Mouse (Mus musculus) midbrain, embryonic 15.5 days (tissue): Measurements from ENCODE around the gene Rel. TPM values are rescaled to one million over a fixed set of nuclear protein-coding genes. Genes with fewer than 3 reads are reported as not detected.

Experiments
- ATAC-seq: fragments of 200-750 bp; cut with Nextera tagmentation; replicated peaks from 2 replicates; pipeline ENCODE4 v1.8.0; 2017; ENCODE audit warnings: moderate TSS enrichment
- H3K27ac ChIP-seq: fragments of 300-500 bp; sonication (generic); 2 replicates; pipeline ENCODE4 v1.5.1; 2015; ENCODE audit warnings: mild to moderate bottlenecking, inconsistent platforms
- H3K27me3 ChIP-seq: fragments of 300-500 bp; sonication (generic); replicated peaks from 2 replicates; pipeline ENCODE4 v1.6.1; 2015; ENCODE audit warnings: inconsistent platforms
- H3K36me3 ChIP-seq: fragments of 300-500 bp; sonication (generic); replicated peaks from 2 replicates; pipeline ENCODE4 v1.6.1; 2015; ENCODE audit warnings: inconsistent platforms
- H3K4me1 ChIP-seq: fragments of 300-500 bp; sonication (generic); 2 replicates; pipeline ENCODE4 v1.6.1; 2015; ENCODE audit warnings: inconsistent platforms
- H3K4me2 ChIP-seq: fragments of 300-500 bp; sonication (generic); 2 replicates; pipeline ENCODE4 v1.6.1; 2015; ENCODE audit warnings: inconsistent platforms, mild to moderate bottlenecking, moderate library complexity
- H3K4me3 ChIP-seq: fragments of 300-500 bp; sonication (generic); 2 replicates; pipeline ENCODE4 v1.5.1; 2015; ENCODE audit warnings: mild to moderate bottlenecking, inconsistent platforms
- H3K9ac ChIP-seq: fragments of 300-500 bp; sonication (generic); 2 replicates; pipeline ENCODE4 v1.6.1; 2015; ENCODE audit warnings: mild to moderate bottlenecking, inconsistent platforms
- H3K9me3 ChIP-seq: fragments of 300-500 bp; sonication (generic); 2 replicates; pipeline ENCODE4 v1.6.1; 2016; ENCODE audit warnings: inconsistent platforms
- WGBS: fragments of 180-500 bp; shearing (Covaris S2); methylation state at CpG from one replicate; pipeline ENCODE4 v1.1.7; 2015; ENCODE audit warnings: mixed read lengths; 5-methylcytosine and 5-hydroxymethylcytosine counted together
- polyA plus RNA-seq: library from polyadenylated mRNA; unstranded; fragments of >200 nt; fragmentation: Nextera tagmentation; extraction: Ambion mirVana; gene quantifications from 2 replicates; pipeline ENCODE4 v1.2.1, GENCODE M21; 2015

Gene Rel
- polyA plus RNA-seq, 1 experiment from 2014 or later = 0.37 TPM

DNA sequence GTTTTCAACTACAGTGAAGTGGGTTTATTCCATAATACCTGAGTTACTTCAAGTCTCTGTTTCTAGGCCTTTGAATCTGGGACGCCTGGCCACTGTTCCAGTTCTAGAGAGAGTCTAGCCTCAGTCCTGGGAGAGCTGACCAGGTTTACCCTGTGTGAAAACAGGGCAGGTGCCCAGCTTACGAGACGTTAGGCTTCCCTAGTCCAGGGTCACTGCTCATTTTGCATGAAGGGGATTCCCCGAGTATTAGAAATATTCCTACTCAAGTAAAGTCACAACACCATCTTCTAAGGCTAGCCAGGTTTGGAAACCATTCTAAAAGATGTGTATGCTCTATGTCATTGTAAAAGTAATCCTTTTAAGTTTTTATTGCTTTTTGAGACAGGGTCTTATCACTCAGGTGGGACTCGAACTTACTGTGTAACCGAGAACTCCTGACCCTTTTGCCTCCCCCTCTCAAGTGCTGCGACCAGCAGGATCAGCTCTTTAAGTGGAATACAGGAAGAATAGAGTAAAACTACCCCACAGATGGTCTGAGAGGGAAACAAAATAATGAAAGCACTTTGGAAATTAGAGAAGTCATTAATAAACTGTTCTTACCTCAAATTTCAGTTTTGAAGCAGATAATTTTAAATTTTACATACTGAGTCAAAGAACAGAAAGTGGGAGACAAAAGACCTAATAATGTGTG lies 66.0 kb downstream of the Rel start:
- Histone ChIP-seq H3K4me1 (no peaks in the 10 kb centered on the region), H3K4me2 (no peak overlapping the region), H3K27ac (no peak overlapping the region), H3K4me3 (no peak overlapping the region), H3K9me3 (no peaks in the 10 kb centered on the region), H3K27me3 (no peaks in the 10 kb centered on the region), H3K36me3 (peaks cover 17% of the 10 kb centered on the region; the same call in 1 of the 2 replicates), H3K9ac (no peak overlapping the region)
- WGBS = 89% methylated on average over 7 of the region's 7 CpGs
- no peak for ATAC-seq

GRCm38 (mm10) chr11:23701831-23702230 lies 68.9 kb downstream of the Rel start:
- H3K9ac ChIP-seq = no peak overlapping the region
- no peaks in the 10 kb centered on the region for H3K27me3 ChIP-seq
- ATAC-seq = no peak
- H3K27ac ChIP-seq = no peak overlapping the region
- H3K36me3 ChIP-seq = 0 out of 2 replicates have a peak, but pooled peaks cover 5% of the 10 kb centered on the region
- no peaks in the 10 kb centered on the region for H3K4me1 ChIP-seq
- H3K9me3 ChIP-seq = no peaks in the 10 kb centered on the region
- H3K4me2 ChIP-seq = no peak overlapping the region
- WGBS = 95% methylated on average over 3 of the region's 3 CpGs
- no peak overlapping the region for H3K4me3 ChIP-seq

GRCm38 (mm10) chr11:23699414-23700095 lies 71.2 kb downstream of the Rel start:
- Histone ChIP-seq H3K4me3 (no peak overlapping the region), H3K4me2 (no peak overlapping the region), H3K27ac (no peak overlapping the region), H3K9ac (no peak overlapping the region), H3K4me1 (no peaks in the 10 kb centered on the region), H3K36me3 (0 out of 2 replicates have a peak, but pooled peaks cover 1% of the 10 kb centered on the region), H3K27me3 (no peaks in the 10 kb centered on the region), H3K9me3 (no peaks in the 10 kb centered on the region)
- WGBS = 87% methylated on average over 3 of the region's 3 CpGs
- ATAC-seq = no peak

- Histone ChIP-seq H3K9me3 (no peaks in the 10 kb centered on the region), H3K27ac (no peak overlapping the region), H3K4me3 (no peak overlapping the region), H3K4me2 (no peak overlapping the region), H3K27me3 (no peaks in the 10 kb centered on the region), H3K4me1 (no peaks in the 10 kb centered on the region), H3K9ac (no peak overlapping the region), H3K36me3 (no peaks in the 10 kb centered on the region)
- no peak for ATAC-seq
- WGBS = 72% methylated on average over 2 of the region's 2 CpGs
Observed at GRCm38 (mm10) chr11:23698526-23698925, 72.2 kb downstream of the Rel start.

GRCm38 (mm10) chr11:23695847-23696246 lies 74.9 kb downstream of the Rel start:
- H3K36me3 ChIP-seq = no peaks in the 10 kb centered on the region
- no peaks in the 10 kb centered on the region for H3K27me3 ChIP-seq
- H3K4me1 ChIP-seq = no peaks in the 10 kb centered on the region
- H3K4me2 ChIP-seq = no peak overlapping the region
- no peak for ATAC-seq
- H3K4me3 ChIP-seq = no peak overlapping the region
- no peak overlapping the region for H3K9ac ChIP-seq
- H3K27ac ChIP-seq = no peak overlapping the region
- H3K9me3 ChIP-seq = no peaks in the 10 kb centered on the region

GRCm38 (mm10) chr11:23693286-23693685 lies 77.5 kb downstream of the Rel start:
- WGBS = 96% methylated on average over 2 of the region's 2 CpGs
- Histone ChIP-seq H3K4me2 (no peak overlapping the region), H3K36me3 (no peaks in the 10 kb centered on the region), H3K27ac (no peak overlapping the region), H3K4me3 (no peak overlapping the region), H3K9ac (no peak overlapping the region), H3K27me3 (no peaks in the 10 kb centered on the region), H3K9me3 (no peaks in the 10 kb centered on the region), H3K4me1 (no peaks in the 10 kb centered on the region)
- no peak for ATAC-seq

DNA sequence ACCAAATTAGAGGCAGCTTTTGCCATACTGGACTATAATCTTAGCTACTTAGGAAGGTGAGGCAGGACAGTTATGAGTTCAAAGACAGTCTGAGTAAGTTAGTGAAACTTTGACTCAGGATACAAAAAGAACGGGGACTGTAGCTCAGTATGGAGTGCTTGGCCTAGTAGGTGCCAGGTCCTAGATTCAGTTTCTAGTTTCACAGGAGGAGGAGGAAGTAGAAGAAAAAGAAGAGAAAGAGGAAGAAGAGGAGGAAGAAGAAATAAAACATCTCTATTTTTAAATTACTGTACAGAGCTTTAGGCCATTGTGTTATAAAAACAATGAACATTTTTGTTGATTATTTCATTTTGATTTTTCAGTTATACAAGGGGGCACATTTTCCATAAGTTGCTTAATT lies 82.7 kb downstream of the Rel start:
- Histone ChIP-seq H3K4me2 (no peak overlapping the region), H3K27me3 (no peaks in the 10 kb centered on the region), H3K36me3 (no peaks in the 10 kb centered on the region; the same call in 1 of the 2 replicates), H3K27ac (no peak overlapping the region), H3K4me3 (no peak overlapping the region), H3K4me1 (no peaks in the 10 kb centered on the region), H3K9me3 (no peaks in the 10 kb centered on the region), H3K9ac (no peak overlapping the region)
- no peak for ATAC-seq
- WGBS = 100% methylated on average over 1 of the region's 1 CpGs

Other genes starting within 250 kb of the Rel start
- 0.13 TPM in 2 replicates for gene 1700093K21Rik, start 249.8 kb downstream of the Rel start, polyA plus RNA-seq
- 135 and 146 TPM in 2 replicates for gene 0610010F05Rik, start 137.3 kb downstream of the Rel start, polyA plus RNA-seq
- gene Pus10, start 105.3 kb downstream of the Rel start, polyA plus RNA-seq = 10.8 and 12.0 TPM in 2 replicates
- 29.6 and 30.5 TPM in 2 replicates for gene Pex13, start 105.0 kb downstream of the Rel start, polyA plus RNA-seq
- 19.1 and 21.9 TPM in 2 replicates for gene Papolg, start 124.3 kb upstream of the Rel start, polyA plus RNA-seq